Mouse (Mus musculus): ENCODE data around the gene Deaf1. TPM values are rescaled to one million over a fixed set of nuclear protein-coding genes. Genes with fewer than 3 reads are reported as not detected.

Deaf1 gene
- polyA plus RNA-seq (2011; ENCODE audit: insufficient read depth, insufficient read length, low replicate concordance, missing spikeins): 49.1 and 51.4 TPM in 2 replicates

GRCm38 (mm10) chr7:141327469-141328372, at the start of gene Deaf1, which contains the start of gene Tmem80:
Gene Deaf1, minus strand, starts transcription at chr7:141327690.
Gene Tmem80, plus strand, starts transcription at chr7:141327739.
- Histone ChIP-seq H3K27ac (ENCODE audit: control insufficient read depth, insufficient read depth, low read depth, low read length, poor library complexity) (peak within 1 kb of the TSS; percentile 92), H3K4me3 (replicated peaks; ENCODE audit: control insufficient read depth, low read depth, low read length) (peak within 1 kb of the TSS; percentile 90), H3K4me1 (ENCODE audit: control insufficient read depth, insufficient read depth, low read length) (peaks cover 6% of the 10 kb centered on the region)
- TF ChIP-seq CTCF (IDR thresholded peaks at IDR 0.05; ENCODE audit: control insufficient read depth, insufficient read depth, low read length) (no peak), POLR2A (IDR thresholded peaks at IDR 0.05; ENCODE audit: borderline replicate concordance, control insufficient read depth, low read depth, low read length) (peak; percentile 99)
- under 1% methylated on average over 105 of the region's 105 CpGs for WGBS

- Histone ChIP-seq H3K4me1 (ENCODE audit: control insufficient read depth, insufficient read depth, low read length) (no peaks in the 10 kb centered on the region; the same call in 1 of the 2 replicates), H3K4me3 (replicated peaks; ENCODE audit: control insufficient read depth, low read depth, low read length) (no peak overlapping the region), H3K27ac (ENCODE audit: control insufficient read depth, insufficient read depth, low read depth, low read length, poor library complexity) (no peak overlapping the region)
- TF ChIP-seq CTCF (IDR thresholded peaks at IDR 0.05; ENCODE audit: control insufficient read depth, insufficient read depth, low read length): no peak
- TF ChIP-seq POLR2A (IDR thresholded peaks at IDR 0.05; ENCODE audit: borderline replicate concordance, control insufficient read depth, low read depth, low read length): no peak
Measured at GRCm38 (mm10) chr7:141374399-141374798, 46.9 kb upstream of the Deaf1 start.

- WGBS: 78% methylated on average over 6 of the region's 6 CpGs
- no peak overlapping the region for H3K27ac ChIP-seq (ENCODE audit: control insufficient read depth, insufficient read depth, low read depth, low read length, poor library complexity)
- H3K4me1 ChIP-seq (ENCODE audit: control insufficient read depth, insufficient read depth, low read length): no peaks in the 10 kb centered on the region; the same call in 1 of the 2 replicates
- H3K4me3 ChIP-seq (replicated peaks; ENCODE audit: control insufficient read depth, low read depth, low read length): no peak overlapping the region
- no peak for TF ChIP-seq POLR2A (IDR thresholded peaks at IDR 0.05; ENCODE audit: borderline replicate concordance, control insufficient read depth, low read depth, low read length)
- TF ChIP-seq CTCF (IDR thresholded peaks at IDR 0.05; ENCODE audit: control insufficient read depth, insufficient read depth, low read length): no peak
Measured at GRCm38 (mm10) chr7:141373611-141374010, 46.1 kb upstream of the Deaf1 start.

DNA sequence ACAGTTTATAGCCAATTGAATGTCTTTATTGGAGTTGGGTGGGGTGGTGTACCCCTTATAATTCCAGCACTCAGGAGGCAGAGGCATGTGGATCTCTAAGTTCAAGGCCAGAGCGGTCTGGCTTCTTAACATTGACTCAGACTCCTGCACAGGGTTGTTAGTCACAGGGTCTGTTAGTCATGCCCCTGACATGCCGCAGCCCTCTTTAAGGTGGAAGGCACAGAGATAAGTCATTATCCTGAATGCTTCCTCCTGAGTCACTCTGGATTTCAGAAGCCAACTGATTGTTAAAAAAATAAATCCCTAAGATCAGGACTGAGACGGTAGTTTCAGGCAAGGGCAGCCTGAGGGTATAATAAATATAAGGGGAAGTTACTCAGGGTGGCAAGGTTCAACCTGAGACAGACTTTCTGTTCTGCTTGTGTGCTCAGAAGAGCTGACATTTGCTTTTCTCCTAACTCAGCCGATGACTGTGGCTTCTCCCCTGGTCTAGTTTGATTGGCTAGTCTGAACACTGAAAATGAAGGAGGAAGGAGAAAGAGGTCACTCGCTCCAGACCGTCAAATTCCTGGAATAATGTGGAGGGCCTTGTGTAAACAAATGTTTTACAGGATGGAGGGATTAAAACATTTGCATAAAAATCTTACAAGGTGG, 44.6 kb upstream of the Deaf1 start:
- Histone ChIP-seq H3K4me1 (ENCODE audit: control insufficient read depth, insufficient read depth, low read length) (no peaks in the 10 kb centered on the region; the same call in 1 of the 2 replicates), H3K27ac (ENCODE audit: control insufficient read depth, insufficient read depth, low read depth, low read length, poor library complexity) (peak overlapping the region; percentile 48; the same call in 1 of the 2 replicates)

GRCm38 (mm10) chr7:141369918-141370317, 42.4 kb upstream of the Deaf1 start:
- TF ChIP-seq POLR2A (IDR thresholded peaks at IDR 0.05; ENCODE audit: borderline replicate concordance, control insufficient read depth, low read depth, low read length): no peak
- TF ChIP-seq CTCF (IDR thresholded peaks at IDR 0.05; ENCODE audit: control insufficient read depth, insufficient read depth, low read length): no peak
- Histone ChIP-seq H3K27ac (ENCODE audit: control insufficient read depth, insufficient read depth, low read depth, low read length, poor library complexity) (peak overlapping the region; percentile 26; the same call in 1 of the 2 replicates), H3K4me3 (replicated peaks; ENCODE audit: control insufficient read depth, low read depth, low read length) (no peak overlapping the region), H3K4me1 (ENCODE audit: control insufficient read depth, insufficient read depth, low read length) (peaks cover 2% of the 10 kb centered on the region; the same call in 1 of the 2 replicates)
- WGBS: 19% methylated on average over 5 of the region's 5 CpGs

More for the DNA sequence above, 44.6 kb upstream of the Deaf1 start:
- no peak overlapping the region for H3K4me3 ChIP-seq (replicated peaks; ENCODE audit: control insufficient read depth, low read depth, low read length)
- no peak for TF ChIP-seq POLR2A (IDR thresholded peaks at IDR 0.05; ENCODE audit: borderline replicate concordance, control insufficient read depth, low read depth, low read length)
- 30% methylated on average over 6 of the region's 6 CpGs for WGBS

GRCm38 (mm10) chr7:141367358-141367757, 39.9 kb upstream of the Deaf1 start:
- Histone ChIP-seq H3K4me1 (ENCODE audit: control insufficient read depth, insufficient read depth, low read length) (peaks cover 3% of the 10 kb centered on the region; the same call in 1 of the 2 replicates), H3K4me3 (replicated peaks; ENCODE audit: control insufficient read depth, low read depth, low read length) (no peak overlapping the region), H3K27ac (ENCODE audit: control insufficient read depth, insufficient read depth, low read depth, low read length, poor library complexity) (no peak overlapping the region)
- 77% methylated on average over 4 of the region's 4 CpGs for WGBS
- TF ChIP-seq POLR2A (IDR thresholded peaks at IDR 0.05; ENCODE audit: borderline replicate concordance, control insufficient read depth, low read depth, low read length): no peak
- no peak for TF ChIP-seq CTCF (IDR thresholded peaks at IDR 0.05; ENCODE audit: control insufficient read depth, insufficient read depth, low read length)

- Histone ChIP-seq H3K27ac (ENCODE audit: control insufficient read depth, insufficient read depth, low read depth, low read length, poor library complexity) (peak overlapping the region; percentile 49; the same call in 1 of the 2 replicates), H3K4me3 (replicated peaks; ENCODE audit: control insufficient read depth, low read depth, low read length) (no peak overlapping the region), H3K4me1 (ENCODE audit: control insufficient read depth, insufficient read depth, low read length) (peaks cover 3% of the 10 kb centered on the region; the same call in 1 of the 2 replicates)
- TF ChIP-seq CTCF (IDR thresholded peaks at IDR 0.05; ENCODE audit: control insufficient read depth, insufficient read depth, low read length) (no peak), POLR2A (IDR thresholded peaks at IDR 0.05; ENCODE audit: borderline replicate concordance, control insufficient read depth, low read depth, low read length) (no peak)
- 61% methylated on average over 3 of the region's 3 CpGs for WGBS
Measured at GRCm38 (mm10) chr7:141365049-141365445, 37.6 kb upstream of the Deaf1 start.

All from bone marrow, adult 2 months (tissue).